ENCODE assay signal across 28 mouse cellular contexts in genomic region chr5:65089707-65090106, GRCm38 (mm10). TPM values are rescaled to one million over a fixed set of nuclear protein-coding genes. Genes with fewer than 3 reads are reported as not detected.
"Had no signal": no experiment of that assay in that cellular context is flagged by ENCODE, and none has a peak within 500 bp of the region (broad histone marks: within the 10 kb centered on the region; RNA-seq: fewer than 3 reads in every experiment).

No protein-coding gene starts in this region.

- H3K4me1 ChIP-seq: hindbrain, embryonic 13.5 days; hindbrain, embryonic 15.5 days; kidney, embryonic 15.5 days; liver, embryonic 12.5 days had no signal

- ATAC-seq: hindbrain, postnatal 0 days; intestine, embryonic 16.5 days; liver, embryonic 12.5 days had no signal

- DNase-seq: gastrocnemius, adult 2 months; gastrocnemius, postnatal 10 days; gastrocnemius, postnatal 25 days; heart, adult 18-20 months; heart, postnatal 14 days; heart, postnatal 36 days; kidney, adult 11 months; kidney, adult 2 months; kidney, adult 9 months; kidney, postnatal 25 days; kidney, postnatal 4 days; layer of hippocampus, postnatal 36 days; left cerebral cortex, postnatal 4 days had no signal

- H3K4me3 ChIP-seq: gastrocnemius, adult 2 months; heart, embryonic 10.5 days; heart, embryonic 13.5 days; heart, embryonic 15.5 days; hindbrain, embryonic 13.5 days; hindbrain, embryonic 15.5 days; kidney, embryonic 15.5 days; layer of hippocampus, adult 2 months; limb, embryonic 13.5 days; limb, embryonic 15.5 days; liver, embryonic 12.5 days had no signal

- H3K9me3 ChIP-seq: heart, embryonic 10.5 days; heart, embryonic 13.5 days; heart, embryonic 15.5 days; hindbrain, embryonic 13.5 days; hindbrain, embryonic 15.5 days; kidney, embryonic 15.5 days; limb, embryonic 13.5 days; limb, embryonic 15.5 days; liver, embryonic 12.5 days had no signal

- H3K27me3 ChIP-seq: heart, embryonic 13.5 days; heart, embryonic 15.5 days; hindbrain, embryonic 13.5 days; hindbrain, embryonic 15.5 days; kidney, embryonic 15.5 days; limb, embryonic 13.5 days; limb, embryonic 15.5 days; liver, embryonic 12.5 days had no signal

- H3K9ac ChIP-seq: heart, embryonic 13.5 days; heart, embryonic 15.5 days; hindbrain, embryonic 13.5 days; hindbrain, embryonic 15.5 days; kidney, embryonic 15.5 days; limb, embryonic 13.5 days; limb, embryonic 15.5 days; liver, embryonic 12.5 days; liver, embryonic 14.5 days had no signal

- H3K27ac ChIP-seq: gastrocnemius, adult 2 months; heart, embryonic 10.5 days; heart, embryonic 13.5 days; heart, embryonic 15.5 days; hindbrain, embryonic 13.5 days; hindbrain, embryonic 15.5 days; hindbrain, postnatal 0 days; kidney, embryonic 15.5 days; kidney, postnatal 0 days; layer of hippocampus, adult 2 months; limb, embryonic 13.5 days; limb, embryonic 15.5 days; liver, embryonic 12.5 days; liver, embryonic 14.5 days had no signal

- H3K36me3 ChIP-seq: heart, embryonic 10.5 days; heart, embryonic 13.5 days; heart, embryonic 15.5 days; hindbrain, embryonic 13.5 days; hindbrain, embryonic 15.5 days; kidney, embryonic 15.5 days; limb, embryonic 13.5 days; limb, embryonic 15.5 days; liver, embryonic 12.5 days had no signal

- H3K4me2 ChIP-seq: heart, embryonic 13.5 days; heart, embryonic 15.5 days; hindbrain, embryonic 13.5 days; hindbrain, embryonic 15.5 days; kidney, embryonic 15.5 days; limb, embryonic 13.5 days; limb, embryonic 15.5 days; liver, embryonic 12.5 days had no signal

RNA-seq across cellular contexts. Expression of gene Tmem156, which starts 2.2 kb away (rescaled TPM):
- total RNA-seq: gastrocnemius, adult 2 months; gastrocnemius, postnatal 25 days; left cerebral cortex, postnatal 4 days had no signal
- polyA plus RNA-seq: heart, embryonic 13.5 days; heart, embryonic 15.5 days; hindbrain, embryonic 13.5 days; hindbrain, embryonic 15.5 days; liver, adult 2 months had no signal
